Mouse (Mus musculus): Measurements from ENCODE around the gene Sergef. TPM values are rescaled to one million over a fixed set of nuclear protein-coding genes. Genes with fewer than 3 reads are reported as not detected.

Sergef gene
- polyA plus RNA-seq, 1 experiment from 2014 or later, result 10.7 TPM

- H3K9me3 ChIP-seq (ENCODE audit: control insufficient read depth, low read length), result no peaks in the 10 kb centered on the region
- H3K4me2 ChIP-seq (ENCODE audit: low read length), result no peak overlapping the region
- H3K36me3 ChIP-seq (ENCODE audit: control insufficient read depth, insufficient read depth, low read length), result no peaks in the 10 kb centered on the region
- 0 out of 2 replicates have a peak, but pooled peaks cover 8% of the 10 kb centered on the region for H3K27me3 ChIP-seq (ENCODE audit: control insufficient read depth, insufficient read depth, low read length)
- H3K4me1 ChIP-seq (ENCODE audit: control insufficient read depth in 2 of 2, insufficient read depth in 2 of 2, low read length in 2 of 2), result no peaks in the 10 kb centered on the region
- no peak overlapping the region for H3K27ac ChIP-seq (replicated peaks in 1 of 2; ENCODE audit: control insufficient read depth in 1 of 2, insufficient read depth in 1 of 2, low read depth in 2 of 2, low read length in 2 of 2)
- no peak for ATAC-seq (ENCODE audit: insufficient number of reproducible peaks, insufficient read depth, low FRiP score, low read depth)
- no peak overlapping the region for H3K4me3 ChIP-seq (ENCODE audit: control insufficient read depth in 1 of 2, insufficient read depth in 1 of 2, low read depth in 1 of 2, low read length in 2 of 2)
- H3K9ac ChIP-seq (ENCODE audit: low read length), result no peak overlapping the region
- 66% methylated on average over 14 of the region's 14 CpGs for WGBS
Observed at GRCm38 (mm10) chr7:46415818-46416425, 223.7 kb downstream of the Sergef start.

GRCm38 (mm10) chr7:46413959-46414725 lies 225.5 kb downstream of the Sergef start:
- 53% methylated on average over 6 of the region's 6 CpGs for WGBS
- no peak for ATAC-seq (ENCODE audit: insufficient number of reproducible peaks, insufficient read depth, low FRiP score, low read depth)
- Histone ChIP-seq H3K4me2 (ENCODE audit: low read length) (no peak overlapping the region), H3K4me3 (ENCODE audit: control insufficient read depth in 1 of 2, insufficient read depth in 1 of 2, low read depth in 1 of 2, low read length in 2 of 2) (no peak overlapping the region), H3K9ac (ENCODE audit: low read length) (no peak overlapping the region), H3K27ac (replicated peaks in 1 of 2; ENCODE audit: control insufficient read depth in 1 of 2, insufficient read depth in 1 of 2, low read depth in 2 of 2, low read length in 2 of 2) (no peak overlapping the region), H3K36me3 (ENCODE audit: control insufficient read depth, insufficient read depth, low read length) (no peaks in the 10 kb centered on the region), H3K4me1 (ENCODE audit: control insufficient read depth in 2 of 2, insufficient read depth in 2 of 2, low read length in 2 of 2) (no peaks in the 10 kb centered on the region), H3K27me3 (ENCODE audit: control insufficient read depth, insufficient read depth, low read length) (0 out of 2 replicates have a peak, but pooled peaks cover 8% of the 10 kb centered on the region), H3K9me3 (ENCODE audit: control insufficient read depth, low read length) (no peaks in the 10 kb centered on the region)

- 46% methylated on average over 5 of the region's 5 CpGs for WGBS
- Histone ChIP-seq H3K4me2 (ENCODE audit: low read length) (no peak overlapping the region), H3K4me1 (ENCODE audit: control insufficient read depth in 2 of 2, insufficient read depth in 2 of 2, low read length in 2 of 2) (no peaks in the 10 kb centered on the region), H3K9me3 (ENCODE audit: control insufficient read depth, low read length) (no peaks in the 10 kb centered on the region), H3K36me3 (ENCODE audit: control insufficient read depth, insufficient read depth, low read length) (no peaks in the 10 kb centered on the region), H3K27me3 (ENCODE audit: control insufficient read depth, insufficient read depth, low read length) (0 out of 2 replicates have a peak, but pooled peaks cover 8% of the 10 kb centered on the region), H3K27ac (replicated peaks in 1 of 2; ENCODE audit: control insufficient read depth in 1 of 2, insufficient read depth in 1 of 2, low read depth in 2 of 2, low read length in 2 of 2) (no peak overlapping the region), H3K4me3 (ENCODE audit: control insufficient read depth in 1 of 2, insufficient read depth in 1 of 2, low read depth in 1 of 2, low read length in 2 of 2) (no peak overlapping the region), H3K9ac (ENCODE audit: low read length) (no peak overlapping the region)
- no peak; the same call in 1 of the 2 replicates for ATAC-seq (ENCODE audit: insufficient number of reproducible peaks, insufficient read depth, low FRiP score, low read depth)
Observed at GRCm38 (mm10) chr7:46412823-46413222, 226.8 kb downstream of the Sergef start.

GRCm38 (mm10) chr7:46410727-46411126 lies 228.9 kb downstream of the Sergef start:
- ATAC-seq (ENCODE audit: insufficient number of reproducible peaks, insufficient read depth, low FRiP score, low read depth), result no peak
- Histone ChIP-seq H3K27me3 (ENCODE audit: control insufficient read depth, insufficient read depth, low read length) (0 out of 2 replicates have a peak, but pooled peaks cover 7% of the 10 kb centered on the region), H3K9ac (ENCODE audit: low read length) (no peak overlapping the region), H3K9me3 (ENCODE audit: control insufficient read depth, low read length) (no peaks in the 10 kb centered on the region), H3K4me1 (ENCODE audit: control insufficient read depth in 2 of 2, insufficient read depth in 2 of 2, low read length in 2 of 2) (no peaks in the 10 kb centered on the region), H3K4me2 (ENCODE audit: low read length) (no peak overlapping the region), H3K27ac (replicated peaks in 1 of 2; ENCODE audit: control insufficient read depth in 1 of 2, insufficient read depth in 1 of 2, low read depth in 2 of 2, low read length in 2 of 2) (no peak overlapping the region), H3K4me3 (ENCODE audit: control insufficient read depth in 1 of 2, insufficient read depth in 1 of 2, low read depth in 1 of 2, low read length in 2 of 2) (no peak overlapping the region), H3K36me3 (ENCODE audit: control insufficient read depth, insufficient read depth, low read length) (no peaks in the 10 kb centered on the region)
- 83% methylated on average over 6 of the region's 6 CpGs for WGBS

GRCm38 (mm10) chr7:46409204-46409789 lies 230.3 kb downstream of the Sergef start:
- Histone ChIP-seq H3K27ac (replicated peaks in 1 of 2; ENCODE audit: control insufficient read depth in 1 of 2, insufficient read depth in 1 of 2, low read depth in 2 of 2, low read length in 2 of 2) (no peak overlapping the region), H3K27me3 (ENCODE audit: control insufficient read depth, insufficient read depth, low read length) (0 out of 2 replicates have a peak, but pooled peaks cover 7% of the 10 kb centered on the region), H3K4me1 (ENCODE audit: control insufficient read depth in 2 of 2, insufficient read depth in 2 of 2, low read length in 2 of 2) (no peaks in the 10 kb centered on the region), H3K4me3 (ENCODE audit: control insufficient read depth in 1 of 2, insufficient read depth in 1 of 2, low read depth in 1 of 2, low read length in 2 of 2) (no peak overlapping the region), H3K36me3 (ENCODE audit: control insufficient read depth, insufficient read depth, low read length) (no peaks in the 10 kb centered on the region), H3K9ac (ENCODE audit: low read length) (no peak overlapping the region), H3K9me3 (ENCODE audit: control insufficient read depth, low read length) (no peaks in the 10 kb centered on the region), H3K4me2 (ENCODE audit: low read length) (no peak overlapping the region)
- no peak for ATAC-seq (ENCODE audit: insufficient number of reproducible peaks, insufficient read depth, low FRiP score, low read depth)
- 45% methylated on average over 12 of the region's 12 CpGs for WGBS

- no peak overlapping the region for H3K9ac ChIP-seq (ENCODE audit: low read length)
- no peaks in the 10 kb centered on the region for H3K9me3 ChIP-seq (ENCODE audit: control insufficient read depth, low read length)
- no peaks in the 10 kb centered on the region for H3K36me3 ChIP-seq (ENCODE audit: control insufficient read depth, insufficient read depth, low read length)
- no peak overlapping the region for H3K4me3 ChIP-seq (ENCODE audit: control insufficient read depth in 1 of 2, insufficient read depth in 1 of 2, low read depth in 1 of 2, low read length in 2 of 2)
- H3K4me1 ChIP-seq (ENCODE audit: control insufficient read depth in 2 of 2, insufficient read depth in 2 of 2, low read length in 2 of 2), result no peaks in the 10 kb centered on the region
- 0 out of 2 replicates have a peak, but pooled peaks cover 3% of the 10 kb centered on the region for H3K27me3 ChIP-seq (ENCODE audit: control insufficient read depth, insufficient read depth, low read length)
- H3K27ac ChIP-seq (replicated peaks in 1 of 2; ENCODE audit: control insufficient read depth in 1 of 2, insufficient read depth in 1 of 2, low read depth in 2 of 2, low read length in 2 of 2), result no peak overlapping the region
- no peak overlapping the region for H3K4me2 ChIP-seq (ENCODE audit: low read length)
- ATAC-seq (ENCODE audit: insufficient number of reproducible peaks, insufficient read depth, low FRiP score, low read depth), result no peak
- WGBS, result 83% methylated on average over 9 of the region's 9 CpGs
Observed at GRCm38 (mm10) chr7:46408606-46409005, 231.0 kb downstream of the Sergef start.

GRCm38 (mm10) chr7:46404756-46405155 lies 234.9 kb downstream of the Sergef start:
- no peak overlapping the region for H3K27ac ChIP-seq (replicated peaks in 1 of 2; ENCODE audit: control insufficient read depth in 1 of 2, insufficient read depth in 1 of 2, low read depth in 2 of 2, low read length in 2 of 2)
- H3K36me3 ChIP-seq (ENCODE audit: control insufficient read depth, insufficient read depth, low read length), result no peaks in the 10 kb centered on the region
- H3K4me3 ChIP-seq (ENCODE audit: control insufficient read depth in 1 of 2, insufficient read depth in 1 of 2, low read depth in 1 of 2, low read length in 2 of 2), result no peak overlapping the region
- H3K9ac ChIP-seq (ENCODE audit: low read length), result no peak overlapping the region
- H3K27me3 ChIP-seq (ENCODE audit: control insufficient read depth, insufficient read depth, low read length), result peaks cover 11% of the 10 kb centered on the region
- WGBS, result 80% methylated on average over 7 of the region's 7 CpGs
- no peaks in the 10 kb centered on the region for H3K9me3 ChIP-seq (ENCODE audit: control insufficient read depth, low read length)
- no peak for ATAC-seq (ENCODE audit: insufficient number of reproducible peaks, insufficient read depth, low FRiP score, low read depth)
- H3K4me1 ChIP-seq (ENCODE audit: control insufficient read depth in 2 of 2, insufficient read depth in 2 of 2, low read length in 2 of 2), result no peaks in the 10 kb centered on the region
- H3K4me2 ChIP-seq (ENCODE audit: low read length), result no peak overlapping the region

Data from heart, embryonic 14.5 days (tissue).